Mouse (Mus musculus) stomach, postnatal 0 days (tissue): ENCODE results near the gene Ccdc3. TPM values are rescaled to one million over a fixed set of nuclear protein-coding genes. Genes with fewer than 3 reads are reported as not detected.
A peak's percentile ranks its signal among the peaks of the same experiment; 100 is the strongest.

Experiments used
- ATAC-seq: fragments of 200-750 bp; cut with Nextera tagmentation; 2 replicates; pipeline ENCODE4 v1.8.0; 2017; ENCODE audit not compliant: low FRiP score, low TSS enrichment
- DNase-seq: peaks from one replicate; pipeline ENCODE4 v3.0.0-alpha.2; 2016; ENCODE audit warnings: low spot score
- H3K27ac ChIP-seq: fragments of 300-500 bp; sonication (generic); replicated peaks from 2 replicates; pipeline ENCODE4 v1.5.1; 2014; ENCODE audit warnings: mild to moderate bottlenecking, control low read depth
- H3K27me3 ChIP-seq: fragments of 300-500 bp; sonication (generic); 2 replicates; pipeline ENCODE4 v1.6.1; 2014; ENCODE audit warnings: low read length; ENCODE audit not compliant: control insufficient read depth, insufficient read depth
- H3K36me3 ChIP-seq: fragments of 300-500 bp; sonication (generic); 2 replicates; pipeline ENCODE4 v1.6.1; 2014; ENCODE audit warnings: low read length, mixed read lengths; ENCODE audit not compliant: control insufficient read depth, insufficient read depth
- H3K4me1 ChIP-seq: fragments of 300-500 bp; sonication (generic); replicated peaks from 2 replicates; pipeline ENCODE4 v1.6.1; 2014; ENCODE audit warnings: antibody characterized with exemption; ENCODE audit not compliant: control insufficient read depth, insufficient read depth
- H3K4me2 ChIP-seq: fragments of 300-500 bp; sonication (generic); replicated peaks from 2 replicates; pipeline ENCODE4 v1.6.1; 2014; ENCODE audit warnings: low read depth, mild to moderate bottlenecking, control low read depth, moderate library complexity
- H3K4me3 ChIP-seq: fragments of 300-500 bp; sonication (generic); 2 replicates; pipeline ENCODE4 v1.5.1; 2014; ENCODE audit warnings: low read depth, low read length, control low read depth
- H3K9ac ChIP-seq: fragments of 300-500 bp; sonication (generic); 2 replicates; pipeline ENCODE4 v1.6.1; 2014; ENCODE audit warnings: mild to moderate bottlenecking, low read length, control low read depth, mixed read lengths
- H3K9me3 ChIP-seq: fragments of 300-500 bp; sonication (generic); 2 replicates; pipeline ENCODE4 v1.6.1; 2016; ENCODE audit warnings: low read length; ENCODE audit not compliant: control insufficient read depth
- CTCF ChIP-seq: IDR thresholded peaks from 2 replicates; pipeline ENCODE4 v1.5.1; 2016; ENCODE audit warnings: antibody characterized with exemption, low read depth, mild to moderate bottlenecking, moderate library complexity
- EP300 ChIP-seq: optimal IDR thresholded peaks from 2 replicates; pipeline ENCODE3; 2016; ENCODE audit warnings: antibody characterized with exemption
- WGBS: fragments of 180-500 bp; shearing (Covaris S2); extraction: QIAGEN DNeasy Blood & Tissue Kit; methylation state at CpG from one replicate; pipeline ENCODE4 v1.1.7; 2014; 5-methylcytosine and 5-hydroxymethylcytosine counted together
- polyA plus RNA-seq: library from polyadenylated mRNA; unstranded; fragments of >200 nt; fragmentation: Nextera tagmentation; extraction: Ambion mirVana; gene quantifications from 2 replicates; pipeline ENCODE4 v1.2.1, GENCODE M21; 2015

Ccdc3 gene
- polyA plus RNA-seq, 1 experiment from 2014 or later: 24.4 TPM

DNA sequence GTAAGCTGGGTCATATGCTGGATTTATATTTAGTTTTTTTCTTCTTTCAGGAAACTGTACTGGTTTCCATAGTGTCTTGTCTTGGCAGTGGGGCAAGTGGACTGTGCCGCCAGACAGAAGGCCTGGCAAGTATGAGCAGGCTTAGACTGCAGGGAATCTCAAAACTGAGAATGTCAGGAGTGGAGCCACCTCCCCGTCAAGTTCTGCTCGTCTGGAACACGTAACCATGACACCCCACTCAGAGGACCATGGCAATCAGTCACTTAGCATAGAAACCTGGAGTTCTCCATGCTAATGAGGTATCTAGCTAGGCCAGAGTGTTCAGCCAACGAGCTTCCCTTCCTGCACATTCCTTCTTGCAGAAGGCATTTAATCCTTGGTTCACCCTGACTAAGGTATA is 10.2 kb upstream of the Ccdc3 start:
- H3K9ac ChIP-seq: no peak overlapping the region
- no peaks in the 10 kb centered on the region for H3K36me3 ChIP-seq
- 0 out of 2 replicates have a peak, but pooled peaks cover 2% of the 10 kb centered on the region for H3K4me1 ChIP-seq
- no peak overlapping the region for H3K4me2 ChIP-seq
- no peak overlapping the region for H3K4me3 ChIP-seq
- H3K27ac ChIP-seq: peak overlapping the region; percentile 84; the same call in 1 of the 2 replicates
- no peak for ATAC-seq
- H3K9me3 ChIP-seq: no peaks in the 10 kb centered on the region
- H3K27me3 ChIP-seq: no peaks in the 10 kb centered on the region
- WGBS: 46% methylated on average over 5 of the region's 5 CpGs
- TF ChIP-seq CTCF: no peak
- no peak for TF ChIP-seq EP300
- DNase-seq: no peak

- WGBS: 27% methylated on average over 3 of the region's 3 CpGs
- Histone ChIP-seq H3K27me3 (no peaks in the 10 kb centered on the region), H3K4me3 (no peak overlapping the region), H3K4me1 (0 out of 2 replicates have a peak, but pooled peaks cover 2% of the 10 kb centered on the region), H3K4me2 (no peak overlapping the region), H3K9me3 (no peaks in the 10 kb centered on the region), H3K9ac (no peak overlapping the region), H3K36me3 (no peaks in the 10 kb centered on the region), H3K27ac (peak overlapping the region; percentile 35)
- no peak for TF ChIP-seq CTCF
- peak; percentile 19 for TF ChIP-seq EP300
- no peak for ATAC-seq
- DNase-seq: no peak
These were observed 8.5 kb upstream of the Ccdc3 start for GRCm38 (mm10) chr2:5129099-5129498.

GRCm38 (mm10) chr2:5132046-5132445 is 5.5 kb upstream of the Ccdc3 start:
- Histone ChIP-seq H3K4me1 (0 out of 2 replicates have a peak, but pooled peaks cover 2% of the 10 kb centered on the region), H3K9ac (no peak overlapping the region), H3K27ac (no peak overlapping the region), H3K27me3 (no peaks in the 10 kb centered on the region), H3K4me2 (no peak overlapping the region), H3K9me3 (no peaks in the 10 kb centered on the region), H3K36me3 (no peaks in the 10 kb centered on the region), H3K4me3 (no peak overlapping the region)
- TF ChIP-seq EP300: no peak
- TF ChIP-seq CTCF: no peak
- ATAC-seq (no peak), DNase-seq (no peak)
- 79% methylated on average over 4 of the region's 4 CpGs for WGBS

GRCm38 (mm10) chr2:5134959-5135743 is 2.4 kb upstream of the Ccdc3 start:
- H3K36me3 ChIP-seq: no peaks in the 10 kb centered on the region
- no peaks in the 10 kb centered on the region for H3K4me1 ChIP-seq
- no peaks in the 10 kb centered on the region for H3K9me3 ChIP-seq
- TF ChIP-seq EP300 (no peak), CTCF (no peak)
- no peak for DNase-seq
- H3K27ac ChIP-seq: no peak overlapping the region
- H3K9ac ChIP-seq: no peak overlapping the region
- peak; percentile 43; the same call in 1 of the 2 replicates for ATAC-seq
- H3K27me3 ChIP-seq: no peaks in the 10 kb centered on the region
- WGBS: 65% methylated on average over 5 of the region's 5 CpGs
- H3K4me2 ChIP-seq: no peak overlapping the region
- H3K4me3 ChIP-seq: no peak overlapping the region

DNA sequence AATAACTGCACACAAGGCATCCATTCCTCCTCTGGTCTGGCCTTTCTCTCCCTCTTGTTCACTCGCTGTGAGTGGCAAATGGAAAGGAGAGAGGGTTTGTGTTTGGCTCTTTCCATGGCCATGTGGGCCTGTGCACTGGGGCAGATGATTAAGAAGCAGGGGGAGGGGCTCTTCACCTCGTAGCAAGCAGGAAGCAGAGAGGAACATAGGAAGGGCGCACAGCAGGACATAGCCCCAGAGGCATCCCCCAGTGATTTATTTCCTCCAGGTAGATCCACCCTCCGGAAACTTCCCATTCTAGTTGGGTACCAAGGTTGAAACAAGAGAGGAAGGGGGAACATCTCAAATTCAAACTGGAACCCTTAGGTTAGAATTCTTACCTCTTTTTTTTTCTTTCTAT is 2.4 kb downstream of the Ccdc3 start:
- TF ChIP-seq EP300 (no peak), CTCF (no peak)
- DNase-seq (no peak), ATAC-seq (no peak)
- Histone ChIP-seq H3K4me2 (peak overlapping the region; percentile 20; the same call in 1 of the 2 replicates), H3K9me3 (no peaks in the 10 kb centered on the region), H3K4me3 (no peak overlapping the region), H3K27ac (no peak overlapping the region), H3K27me3 (no peaks in the 10 kb centered on the region), H3K4me1 (no peaks in the 10 kb centered on the region), H3K9ac (no peak overlapping the region), H3K36me3 (no peaks in the 10 kb centered on the region)
- 69% methylated on average over 4 of the region's 4 CpGs for WGBS

GRCm38 (mm10) chr2:5144446-5144845 is 6.9 kb downstream of the Ccdc3 start:
- no peaks in the 10 kb centered on the region for H3K9me3 ChIP-seq
- 20% methylated on average over 6 of the region's 6 CpGs for WGBS
- no peaks in the 10 kb centered on the region for H3K27me3 ChIP-seq
- TF ChIP-seq CTCF: no peak
- no peak for TF ChIP-seq EP300
- ATAC-seq (no peak), DNase-seq (no peak)
- H3K9ac ChIP-seq: no peak overlapping the region
- H3K4me2 ChIP-seq: no peak overlapping the region
- no peaks in the 10 kb centered on the region for H3K36me3 ChIP-seq
- no peak overlapping the region for H3K4me3 ChIP-seq
- no peak overlapping the region for H3K27ac ChIP-seq
- no peaks in the 10 kb centered on the region for H3K4me1 ChIP-seq
